ENCODE assay signal across 23 mouse cellular contexts in the genomic region with DNA sequence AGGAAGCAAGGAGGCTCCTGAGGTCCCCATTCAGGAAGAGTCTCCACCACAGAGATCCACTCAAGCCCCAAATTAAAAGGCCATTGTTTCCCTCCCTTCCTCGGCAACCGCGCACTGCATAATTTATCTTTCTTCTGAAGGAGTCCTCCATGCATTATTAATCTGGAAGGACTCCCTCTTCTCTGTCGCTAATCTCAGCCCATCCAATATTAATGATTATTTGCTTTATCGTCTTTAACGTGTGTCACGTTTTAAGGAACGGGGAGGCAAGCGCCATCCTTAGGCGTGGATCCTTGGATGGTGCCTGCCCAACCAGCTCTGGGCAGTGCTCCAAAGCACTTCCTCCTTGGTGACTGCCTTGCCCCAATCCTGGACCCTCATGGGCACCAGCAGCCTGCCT.
"Had no signal": no experiment of that assay in that cellular context is flagged by ENCODE, and none has a peak within 500 bp of the region (broad histone marks: within the 10 kb centered on the region; RNA-seq: fewer than 3 reads in every experiment).

No protein-coding gene starts in this region.

- H3K4me2 ChIP-seq: heart, embryonic 12.5 days; hindbrain, embryonic 14.5 days; intestine, embryonic 15.5 days; limb, embryonic 12.5 days had no signal

- H3K9ac ChIP-seq: heart, embryonic 12.5 days; hindbrain, embryonic 14.5 days; intestine, embryonic 15.5 days; limb, embryonic 12.5 days had no signal

- H3K36me3 ChIP-seq: heart, embryonic 10.5 days; heart, embryonic 12.5 days; hindbrain, embryonic 10.5 days; intestine, embryonic 15.5 days; limb, embryonic 10.5 days; limb, embryonic 12.5 days had no signal

- DNase-seq: gastrocnemius, adult 2 months; gastrocnemius, postnatal 10 days; gastrocnemius, postnatal 25 days; heart, adult 18-20 months; heart, postnatal 10 days; heart, postnatal 4 days; kidney, adult 18-20 months; kidney, adult 8-10 months; kidney, postnatal 10 days; kidney, postnatal 25 days; kidney, postnatal 4 days had no signal

- ATAC-seq: hindbrain, embryonic 16.5 days; inflammation-experienced regulatory T-cells, adult 6 months; intestine, embryonic 15.5 days; intestine, postnatal 0 days had no signal

- H3K9me3 ChIP-seq: heart, embryonic 10.5 days; hindbrain, embryonic 10.5 days; intestine, embryonic 15.5 days; limb, embryonic 10.5 days; limb, embryonic 12.5 days had no signal

- H3K27ac ChIP-seq: gastrocnemius, adult 2 months; heart, embryonic 10.5 days; hindbrain, embryonic 10.5 days; hindbrain, embryonic 14.5 days; intestine, embryonic 15.5 days; layer of hippocampus, adult 2 months; left cerebral cortex, adult 2 months; limb, embryonic 10.5 days; limb, embryonic 12.5 days had no signal

- H3K4me3 ChIP-seq: gastrocnemius, adult 2 months; heart, embryonic 10.5 days; heart, embryonic 12.5 days; hindbrain, embryonic 10.5 days; intestine, embryonic 15.5 days; layer of hippocampus, adult 2 months; left cerebral cortex, adult 2 months; limb, embryonic 10.5 days; limb, embryonic 12.5 days had no signal

- H3K27me3 ChIP-seq: intestine, embryonic 15.5 days; limb, embryonic 12.5 days had no signal
